Mouse (Mus musculus) cerebellum, postnatal 36 days (tissue): ENCODE measurements around the gene Fry.
"Not testable (repeated sequence)": the region's sequence is repeated elsewhere in the genome, so short reads cannot be mapped to it uniquely, and the experiment has no call there.

Experiments used
- DNase-seq, 2 experiments: peaks; one replicate each; pipeline ENCODE4 v3.0.0; 2021 to 2022; ENCODE audit warnings: mixed read lengths in 2 of 2

The Fry gene

DNA sequence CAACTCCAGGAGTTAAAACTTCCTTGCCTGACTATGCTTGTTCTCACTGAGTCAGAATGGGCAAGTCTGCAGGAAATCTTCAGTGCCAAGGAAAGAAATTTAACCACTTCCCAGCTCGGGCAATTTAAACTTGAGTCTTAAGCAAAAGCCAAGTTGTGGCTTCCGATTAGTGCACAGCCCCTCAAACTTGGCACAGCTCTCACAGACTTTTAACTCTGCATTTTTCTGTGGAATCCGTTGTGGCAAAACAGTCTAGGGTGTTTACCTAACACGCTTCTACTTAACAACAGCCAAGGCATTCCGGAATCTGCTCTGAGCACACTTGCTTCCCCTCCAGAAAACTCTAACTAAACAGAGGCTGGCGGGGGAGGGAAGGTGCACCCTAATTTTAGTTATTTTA is 346.8 kb downstream of the Fry start:
- DNase-seq = no peak

- peak; percentile 71 to 75 for DNase-seq
Measured at GRCm38 (mm10) chr5:150466132-150466531, 347.7 kb downstream of the Fry start.

DNA sequence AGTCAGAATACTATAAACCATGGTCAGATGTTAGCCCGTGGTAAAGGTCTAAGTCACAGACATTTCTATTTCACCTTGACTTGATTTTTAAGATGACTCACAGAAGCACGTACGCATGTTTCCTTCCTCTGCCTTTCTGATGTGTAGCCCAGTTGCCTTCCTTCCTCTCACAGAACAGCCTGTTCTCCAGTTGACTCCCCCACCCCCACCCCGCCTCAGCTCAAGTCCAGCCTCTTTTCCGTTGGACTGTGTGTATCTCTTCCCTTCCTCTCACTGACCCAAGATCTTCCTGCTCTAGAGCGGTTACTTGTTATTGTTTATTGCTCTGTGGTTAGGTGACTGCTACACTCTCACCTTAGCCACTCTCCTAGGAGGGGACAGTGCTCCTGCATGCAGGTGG is 350.0 kb downstream of the Fry start:
- DNase-seq = no peak

- no peak for DNase-seq
Measured at GRCm38 (mm10) chr5:150477364-150477763, 358.9 kb downstream of the Fry start.

DNA sequence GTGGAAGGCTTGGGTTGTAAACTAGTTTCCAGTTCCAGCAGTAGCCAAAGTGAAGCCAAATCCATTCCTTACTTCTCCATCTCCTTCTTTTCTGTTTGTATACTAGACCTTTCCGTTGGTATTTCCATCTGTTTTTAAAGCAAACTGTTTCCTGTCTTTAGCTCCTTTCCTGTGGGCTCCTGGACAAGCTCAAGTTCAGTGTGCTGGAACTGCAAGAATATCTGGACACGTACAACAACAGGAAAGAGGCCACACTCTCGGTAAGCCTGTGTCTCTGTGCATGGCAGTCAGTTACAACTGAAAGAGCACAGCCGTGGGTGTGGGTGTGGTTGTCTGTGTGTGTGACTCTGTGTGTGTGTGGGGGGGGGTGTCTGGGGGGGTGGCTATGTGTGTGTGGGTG is 360.2 kb downstream of the Fry start:
- no peak for DNase-seq

GRCm38 (mm10) chr5:150485198-150485597 is 366.8 kb downstream of the Fry start:
- no peak for DNase-seq

DNA sequence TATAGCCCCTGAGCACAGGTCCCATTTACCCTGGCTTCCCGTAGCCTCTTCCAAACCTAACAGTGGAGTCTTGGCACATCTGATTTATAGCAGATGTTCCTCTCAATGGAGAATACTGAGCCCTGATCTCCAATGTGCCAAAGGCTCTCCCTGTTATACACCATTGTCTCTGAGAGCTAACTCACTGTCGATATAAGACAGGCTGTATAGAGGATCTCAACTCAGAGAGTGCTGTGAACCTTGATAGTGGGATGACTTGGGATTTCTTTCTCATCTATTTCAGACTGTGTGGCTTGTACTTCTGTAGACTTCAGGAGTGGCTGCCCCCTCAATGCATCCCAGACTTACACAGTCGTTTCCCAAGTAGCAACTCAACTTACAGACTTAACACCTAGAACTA is 371.8 kb downstream of the Fry start:
- DNase-seq = no peak

GRCm38 (mm10) chr5:150490821-150491220 is 372.4 kb downstream of the Fry start:
- no peak for DNase-seq

- DNase-seq = not testable (repeated sequence)
Measured at GRCm38 (mm10) chr5:150491573-150492173, 373.2 kb downstream of the Fry start.

- DNase-seq = peak; percentile 15 to 22
Measured at GRCm38 (mm10) chr5:150495792-150496191, 377.3 kb downstream of the Fry start.

DNA sequence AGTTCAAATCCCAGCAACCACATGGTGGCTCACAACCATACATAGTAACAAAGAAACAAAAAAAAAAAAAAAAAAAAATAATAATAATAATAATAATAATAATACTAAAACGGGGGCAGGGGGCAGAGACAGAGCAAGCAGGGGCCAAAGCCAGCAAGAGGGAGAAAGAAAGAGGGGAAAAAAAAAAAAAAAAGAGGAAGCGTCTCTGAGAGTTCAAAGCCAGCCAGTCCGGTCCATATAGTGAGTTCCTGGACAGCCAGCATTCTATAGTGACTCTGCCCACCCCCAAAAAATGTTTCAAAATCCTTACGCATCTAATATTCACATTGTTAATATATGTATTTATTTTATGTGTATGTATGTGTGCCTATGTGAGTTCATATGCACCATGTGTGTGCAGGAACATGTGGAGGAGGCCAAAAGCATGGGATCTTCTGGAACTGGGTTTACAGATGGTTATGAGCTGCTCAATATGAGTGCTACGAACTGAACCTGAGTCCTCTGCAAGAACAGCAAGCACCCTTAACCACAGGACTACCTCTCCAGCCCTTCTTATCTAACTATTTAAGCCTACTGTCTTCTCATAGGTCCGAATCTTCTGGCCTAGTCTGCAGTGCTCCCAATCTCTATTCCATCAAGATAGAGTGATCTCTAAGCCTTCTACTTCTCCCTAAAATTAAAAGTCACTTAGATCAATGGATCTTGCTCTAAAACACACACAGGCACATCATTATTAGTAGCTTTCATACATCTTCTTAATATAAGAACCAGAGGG is 392.2 kb downstream of the Fry start:
- DNase-seq = no peak

GRCm38 (mm10) chr5:150513264-150513663 is 394.8 kb downstream of the Fry start:
- DNase-seq = no peak

GRCm38 (mm10) chr5:150514027-150514426 is 395.6 kb downstream of the Fry start:
- no peak for DNase-seq

DNA sequence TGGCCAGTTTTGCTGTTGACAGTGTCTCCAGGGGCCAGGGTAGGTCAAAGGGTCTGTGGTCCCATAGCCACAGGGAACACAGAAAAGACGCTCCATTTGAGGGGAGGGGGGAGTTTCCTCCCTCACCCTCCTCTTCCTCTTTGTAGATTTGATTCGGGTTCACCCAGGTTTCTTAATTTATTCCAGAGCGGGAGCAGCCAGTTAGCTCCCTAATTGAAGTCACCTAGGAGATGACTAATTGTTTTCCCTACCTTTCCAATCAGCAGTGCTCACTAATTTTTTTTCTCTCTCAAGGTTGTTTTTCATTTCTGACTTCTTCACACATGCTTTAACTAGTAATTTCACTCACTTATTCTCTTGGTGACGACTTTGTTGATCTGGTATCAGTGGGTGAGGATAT is 399.6 kb downstream of the Fry start, which contains the start of gene Zar1l:
Zar1l (minus strand) TSS at position 101 of the 400 bp plus-strand sequence.
- DNase-seq = no peak

DNA sequence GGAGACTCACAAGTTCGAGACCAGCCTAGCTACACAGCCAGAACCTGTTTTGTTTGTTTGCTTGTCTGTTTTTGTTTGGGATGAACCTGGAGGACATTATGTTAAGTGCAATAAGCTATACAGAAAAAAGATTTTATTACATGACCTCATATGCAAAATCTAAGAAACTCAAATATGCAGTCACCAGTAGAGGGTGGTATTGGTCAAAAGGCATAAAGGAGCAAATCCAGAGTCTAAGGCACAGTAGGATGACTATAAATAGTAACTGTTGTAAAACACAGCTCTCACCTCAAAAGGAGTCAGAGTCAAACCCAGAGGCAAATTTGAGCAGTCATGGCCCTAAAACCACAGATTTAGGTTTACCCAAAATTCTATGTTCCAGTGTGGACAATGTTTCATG is 401.1 kb downstream of the Fry start:
- DNase-seq = no peak

- peak; percentile 93 to 94 for DNase-seq
Measured at GRCm38 (mm10) chr5:150521937-150522866, 403.8 kb downstream of the Fry start, which contains the start of gene Brca2. TSS of gene Brca2 (plus strand) at chr5:150522630.

GRCm38 (mm10) chr5:150522867-150523234 is 404.4 kb downstream of the Fry start:
- DNase-seq = no peak

DNA sequence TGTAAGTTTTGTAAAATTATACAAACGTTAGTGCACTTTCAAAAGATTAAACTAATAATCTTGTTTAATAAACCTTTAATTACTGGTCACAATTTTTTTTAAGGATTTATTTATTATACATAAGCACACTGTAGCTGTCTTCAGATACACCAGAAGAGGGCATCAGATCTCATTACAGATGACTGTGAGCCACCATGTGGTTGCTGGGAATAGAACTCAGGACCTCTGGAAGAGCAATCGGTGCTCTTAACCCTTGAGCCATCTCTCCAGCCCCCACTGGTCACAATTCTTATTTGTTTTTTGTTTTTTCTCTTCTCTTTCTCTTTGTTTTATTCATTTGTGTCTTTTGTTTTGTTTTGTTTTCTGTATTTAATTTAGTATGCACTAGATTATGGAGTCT is 406.8 kb downstream of the Fry start:
- no peak for DNase-seq

- DNase-seq = no peak
Measured at GRCm38 (mm10) chr5:150541302-150541701, 422.9 kb downstream of the Fry start.

GRCm38 (mm10) chr5:150543184-150543583 is 424.7 kb downstream of the Fry start:
- no peak for DNase-seq
